Mouse (Mus musculus) cerebellum, adult 11-12 months (tissue): ENCODE results near the gene Zmym5.
A peak's percentile ranks its signal among the peaks of the same experiment; 100 is the strongest.
"Not testable (repeated sequence)": the region's sequence is repeated elsewhere in the genome, so short reads cannot be mapped to it uniquely, and the experiment has no call there.

ENCODE experiments used
- DNase-seq: peaks from one replicate; pipeline ENCODE4 v3.0.0; 2022

Zmym5 gene

GRCm38 (mm10) chr14:56776571-56777238 is 34.8 kb downstream of the Zmym5 start:
- DNase-seq: peak; percentile 25

GRCm38 (mm10) chr14:56775416-56775815 is 36.1 kb downstream of the Zmym5 start:
- DNase-seq: no peak

- not testable (repeated sequence) for DNase-seq
These were observed 45.1 kb downstream of the Zmym5 start for GRCm38 (mm10) chr14:56766438-56766837.

- DNase-seq: not testable (repeated sequence)
These were observed 46.4 kb downstream of the Zmym5 start for GRCm38 (mm10) chr14:56765117-56765516.

GRCm38 (mm10) chr14:56751282-56751681 is 60.2 kb downstream of the Zmym5 start:
- peak; percentile 29 for DNase-seq
